Mouse (Mus musculus) forebrain, embryonic 16.5 days (tissue): ENCODE data around the gene Dact2. TPM values are rescaled to one million over a fixed set of nuclear protein-coding genes. Genes with fewer than 3 reads are reported as not detected.

Source experiments
- ATAC-seq: fragments of 200-750 bp; cut with Nextera tagmentation; 2 replicates; pipeline ENCODE4 v1.8.0; 2017; ENCODE audit warnings: mild to moderate bottlenecking, moderate library complexity
- H3K27ac ChIP-seq: fragments of 300-500 bp; sonication (generic); 2 replicates; pipeline ENCODE4 v1.5.1; 2014; ENCODE audit warnings: low read length, control low read depth
- H3K27me3 ChIP-seq: fragments of 300-500 bp; sonication (generic); replicated peaks from 2 replicates; pipeline ENCODE4 v1.6.1; 2014; ENCODE audit warnings: low read length; ENCODE audit not compliant: control insufficient read depth, insufficient read depth
- H3K36me3 ChIP-seq: fragments of 300-500 bp; sonication (generic); 2 replicates; pipeline ENCODE4 v1.6.1; 2014; ENCODE audit not compliant: control insufficient read depth, insufficient read depth
- H3K4me1 ChIP-seq: fragments of 300-500 bp; sonication (generic); replicated peaks from 2 replicates; pipeline ENCODE4 v1.6.1; 2014; ENCODE audit warnings: low read length; ENCODE audit not compliant: control insufficient read depth, insufficient read depth
- H3K4me2 ChIP-seq: fragments of 300-500 bp; sonication (generic); 2 replicates; pipeline ENCODE4 v1.6.1; 2014; ENCODE audit warnings: mild to moderate bottlenecking, low read length, control low read depth
- H3K4me3 ChIP-seq: fragments of 300-500 bp; sonication (generic); replicated peaks from 2 replicates; pipeline ENCODE4 v1.5.1; 2014; ENCODE audit warnings: mild to moderate bottlenecking, low read length, control low read depth
- H3K9ac ChIP-seq: fragments of 300-500 bp; sonication (generic); replicated peaks from 2 replicates; pipeline ENCODE4 v1.6.1; 2014; ENCODE audit warnings: low read depth, low read length, control low read depth
- H3K9me3 ChIP-seq: fragments of 300-500 bp; sonication (generic); 2 replicates; pipeline ENCODE4 v1.6.1; 2016; ENCODE audit warnings: low read length; ENCODE audit not compliant: control insufficient read depth
- WGBS: fragments of 180-500 bp; shearing (Covaris S2); extraction: QIAGEN DNeasy Blood & Tissue Kit; methylation state at CpG from one replicate; pipeline ENCODE4 v1.1.7; 2014; 5-methylcytosine and 5-hydroxymethylcytosine counted together
- polyA plus RNA-seq: library from polyadenylated mRNA; unstranded; fragments of >200 nt; fragmentation: Nextera tagmentation; extraction: Ambion mirVana; gene quantifications from 2 replicates; pipeline ENCODE4 v1.2.1, GENCODE M21; 2015

Dact2 gene
- polyA plus RNA-seq, 1 experiment from 2014 or later: 1.3 TPM

DNA sequence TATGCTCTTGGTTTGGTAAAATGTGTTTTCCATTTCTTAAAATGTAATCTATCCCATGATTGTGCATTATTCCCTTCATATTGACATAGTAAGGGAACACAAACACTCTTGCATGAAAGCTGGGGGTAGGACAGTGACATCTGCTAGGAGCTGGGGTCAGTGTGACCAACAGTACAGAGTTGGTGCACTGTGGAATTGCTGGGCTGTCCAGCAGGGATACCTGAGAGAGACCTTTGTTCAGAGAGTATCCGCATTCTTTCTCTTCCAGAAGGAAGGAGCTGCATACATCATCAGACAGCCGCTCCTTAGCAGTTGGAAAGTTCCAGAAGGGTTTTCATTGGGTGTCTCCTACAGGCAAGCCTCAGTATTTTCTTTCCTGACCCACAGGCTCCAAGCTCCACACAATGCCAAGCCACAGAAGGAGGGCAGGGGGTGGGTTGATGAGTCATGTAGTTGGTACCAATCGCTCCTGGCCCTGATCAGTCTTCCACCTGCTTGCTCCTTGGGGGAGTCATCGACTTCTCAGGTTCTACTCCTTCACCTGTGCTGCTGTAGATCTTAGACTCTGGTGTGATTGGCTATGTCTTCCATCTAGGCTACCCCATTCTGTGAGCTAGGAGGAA, 19.8 kb downstream of the Dact2 start:
- no peaks in the 10 kb centered on the region for H3K9me3 ChIP-seq
- no peak overlapping the region for H3K4me2 ChIP-seq
- H3K4me3 ChIP-seq: no peak overlapping the region
- no peak for ATAC-seq
- no peak overlapping the region for H3K27ac ChIP-seq
- no peaks in the 10 kb centered on the region for H3K27me3 ChIP-seq
- H3K9ac ChIP-seq: no peak overlapping the region
- WGBS: 97% methylated on average over 4 of the region's 4 CpGs
- H3K36me3 ChIP-seq: no peaks in the 10 kb centered on the region
- no peaks in the 10 kb centered on the region for H3K4me1 ChIP-seq

DNA sequence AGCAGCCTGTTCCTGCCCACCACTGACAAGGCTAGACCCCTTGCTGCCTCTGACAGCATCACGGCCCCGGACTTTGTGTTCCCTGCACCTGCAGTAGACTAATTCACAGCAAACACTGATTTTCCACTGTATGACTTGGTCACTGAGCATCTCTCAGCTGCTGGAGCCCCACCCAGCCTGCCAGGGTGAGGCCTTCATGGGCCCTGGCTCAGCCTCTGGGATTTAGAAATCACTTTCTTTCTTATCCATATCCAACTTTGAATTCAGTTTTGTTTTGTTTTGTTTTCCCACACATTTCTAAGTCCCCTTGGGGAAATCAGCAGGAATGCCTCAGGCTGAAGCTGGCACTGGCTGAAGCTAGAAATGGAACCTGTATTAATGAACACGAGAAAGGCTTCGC, 20.4 kb downstream of the Dact2 start:
- Histone ChIP-seq H3K4me3 (no peak overlapping the region), H3K27me3 (no peaks in the 10 kb centered on the region), H3K36me3 (no peaks in the 10 kb centered on the region), H3K9ac (no peak overlapping the region), H3K4me1 (no peaks in the 10 kb centered on the region), H3K27ac (no peak overlapping the region), H3K9me3 (no peaks in the 10 kb centered on the region), H3K4me2 (no peak overlapping the region)
- WGBS: 89% methylated on average over 4 of the region's 4 CpGs
- ATAC-seq: no peak

DNA sequence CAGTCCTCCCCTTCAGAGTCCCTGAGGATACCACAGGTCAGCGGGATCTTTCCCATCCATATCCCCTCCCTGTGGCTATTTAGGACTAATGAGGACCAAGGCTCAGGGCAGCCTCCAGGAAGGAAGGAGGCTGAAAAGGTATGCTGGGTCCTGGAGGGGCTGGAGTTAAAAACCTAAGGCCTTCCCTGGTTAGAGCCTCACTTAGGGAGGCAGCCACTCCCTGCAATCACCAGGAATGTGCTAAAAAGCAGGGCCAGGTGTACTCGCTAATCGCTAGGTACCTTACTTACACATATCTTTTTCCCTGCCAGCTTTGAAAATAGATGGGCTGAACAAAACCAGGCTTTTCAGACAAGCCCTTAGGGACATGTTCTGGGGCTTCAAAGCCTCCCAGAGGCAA, 21.2 kb downstream of the Dact2 start:
- H3K4me2 ChIP-seq: no peak overlapping the region
- no peak overlapping the region for H3K9ac ChIP-seq
- WGBS: 83% methylated on average over 3 of the region's 3 CpGs
- no peaks in the 10 kb centered on the region for H3K4me1 ChIP-seq
- no peaks in the 10 kb centered on the region for H3K9me3 ChIP-seq
- H3K4me3 ChIP-seq: no peak overlapping the region
- H3K36me3 ChIP-seq: no peaks in the 10 kb centered on the region
- no peak overlapping the region for H3K27ac ChIP-seq
- no peak for ATAC-seq
- no peaks in the 10 kb centered on the region for H3K27me3 ChIP-seq

DNA sequence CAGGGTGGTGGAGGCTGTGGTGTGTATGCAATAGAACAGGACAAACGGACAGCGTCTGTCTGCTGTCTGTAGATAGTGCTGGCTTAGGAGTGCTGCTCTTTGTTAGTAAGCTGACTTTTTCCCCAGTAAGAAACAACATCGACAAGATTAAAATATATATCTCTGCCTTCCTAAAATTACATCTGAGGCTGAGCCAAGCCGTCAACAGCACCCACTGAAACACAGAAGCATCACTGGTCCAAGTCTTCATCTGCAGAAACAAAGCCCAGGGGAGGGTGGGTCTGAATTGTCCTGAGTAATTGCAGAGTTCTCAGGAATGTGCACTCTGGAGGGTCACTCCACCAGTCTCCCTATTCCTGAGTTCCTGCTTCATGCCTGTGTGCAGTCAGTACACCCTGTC, 25.2 kb downstream of the Dact2 start:
- no peak for ATAC-seq
- H3K9ac ChIP-seq: no peak overlapping the region
- H3K27ac ChIP-seq: no peak overlapping the region
- H3K27me3 ChIP-seq: no peaks in the 10 kb centered on the region
- H3K9me3 ChIP-seq: no peaks in the 10 kb centered on the region
- no peaks in the 10 kb centered on the region for H3K4me1 ChIP-seq
- H3K36me3 ChIP-seq: no peaks in the 10 kb centered on the region
- no peak overlapping the region for H3K4me2 ChIP-seq
- 75% methylated on average over 4 of the region's 4 CpGs for whole genome bisulfite sequencing
- H3K4me3 ChIP-seq: no peak overlapping the region

DNA sequence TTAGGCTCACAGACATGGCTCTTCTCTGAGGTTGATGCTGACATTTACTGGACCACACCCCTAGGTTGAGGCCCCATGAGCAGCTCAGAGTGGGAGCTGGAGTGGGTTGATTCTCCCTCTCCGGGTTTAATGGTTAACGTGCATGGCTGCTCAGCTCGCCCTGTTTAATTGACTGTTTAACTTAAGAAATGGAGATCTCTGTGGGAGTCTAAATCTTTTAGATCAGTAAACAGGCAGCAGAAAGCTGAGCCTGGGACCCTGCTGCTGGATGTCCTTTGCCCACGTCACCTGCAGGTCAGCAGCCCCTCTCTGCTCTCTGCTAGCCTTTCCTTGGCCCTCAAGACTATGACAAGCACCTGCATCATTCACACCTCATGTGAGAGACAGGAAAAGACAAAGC, 25.6 kb downstream of the Dact2 start:
- WGBS: 21% methylated on average over 4 of the region's 4 CpGs
- no peaks in the 10 kb centered on the region for H3K9me3 ChIP-seq

DNA sequence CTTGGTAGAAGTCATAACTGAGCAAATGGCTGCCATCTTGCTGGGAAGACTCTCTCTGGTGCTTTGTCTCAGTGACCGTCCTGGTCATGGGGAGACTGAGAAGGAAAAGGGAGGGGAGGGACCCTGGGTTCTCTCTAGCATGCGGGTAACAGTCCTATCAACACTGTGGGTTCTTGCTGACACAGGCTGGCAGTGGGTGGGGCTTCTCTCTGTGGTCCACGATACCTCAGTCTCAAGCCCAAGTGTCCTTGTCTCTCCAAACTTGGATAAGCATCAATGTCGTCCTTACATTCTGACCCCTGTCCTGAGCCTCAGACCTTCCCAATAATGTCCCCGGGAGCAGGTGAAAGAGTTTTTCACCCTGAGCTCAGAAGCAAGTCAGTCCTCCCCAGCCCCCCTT, 26.1 kb downstream of the Dact2 start:
- Histone ChIP-seq H3K9me3 (no peaks in the 10 kb centered on the region), H3K27me3 (no peaks in the 10 kb centered on the region), H3K36me3 (no peaks in the 10 kb centered on the region), H3K9ac (no peak overlapping the region), H3K4me3 (no peak overlapping the region), H3K4me2 (no peak overlapping the region), H3K27ac (no peak overlapping the region), H3K4me1 (no peaks in the 10 kb centered on the region)
- ATAC-seq: no peak
- 69% methylated on average over 5 of the region's 5 CpGs for WGBS

More for the DNA sequence above, 25.6 kb downstream of the Dact2 start:
- Histone ChIP-seq H3K4me1 (no peaks in the 10 kb centered on the region), H3K9ac (no peak overlapping the region), H3K36me3 (no peaks in the 10 kb centered on the region), H3K4me3 (no peak overlapping the region), H3K27ac (no peak overlapping the region), H3K27me3 (no peaks in the 10 kb centered on the region), H3K4me2 (no peak overlapping the region)
- ATAC-seq: no peak

DNA sequence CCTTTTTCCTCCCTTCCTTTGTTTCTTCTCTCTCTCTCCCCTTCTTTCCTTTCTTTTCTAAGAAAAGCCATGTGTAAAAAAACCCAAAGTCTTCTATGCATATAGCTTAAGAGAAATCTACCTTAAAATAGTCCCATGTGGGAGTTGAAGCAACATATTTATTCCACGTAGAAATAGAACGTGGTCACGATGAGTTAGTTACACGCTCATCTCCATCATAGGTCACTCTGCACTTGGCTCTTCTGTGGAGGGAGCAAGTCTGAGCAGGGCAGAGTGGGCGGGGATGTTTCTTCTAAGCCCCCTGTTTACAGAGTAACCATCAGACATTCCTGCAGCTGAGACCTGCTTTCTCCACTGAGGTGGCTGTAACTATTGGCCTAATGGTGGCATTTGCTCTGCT, 27.1 kb downstream of the Dact2 start:
- Histone ChIP-seq H3K27me3 (no peaks in the 10 kb centered on the region), H3K27ac (no peak overlapping the region), H3K4me1 (no peaks in the 10 kb centered on the region), H3K4me2 (no peak overlapping the region), H3K36me3 (no peaks in the 10 kb centered on the region), H3K4me3 (no peak overlapping the region), H3K9ac (no peak overlapping the region), H3K9me3 (no peaks in the 10 kb centered on the region)
- no peak for ATAC-seq
- 80% methylated on average over 5 of the region's 5 CpGs for whole genome bisulfite sequencing

DNA sequence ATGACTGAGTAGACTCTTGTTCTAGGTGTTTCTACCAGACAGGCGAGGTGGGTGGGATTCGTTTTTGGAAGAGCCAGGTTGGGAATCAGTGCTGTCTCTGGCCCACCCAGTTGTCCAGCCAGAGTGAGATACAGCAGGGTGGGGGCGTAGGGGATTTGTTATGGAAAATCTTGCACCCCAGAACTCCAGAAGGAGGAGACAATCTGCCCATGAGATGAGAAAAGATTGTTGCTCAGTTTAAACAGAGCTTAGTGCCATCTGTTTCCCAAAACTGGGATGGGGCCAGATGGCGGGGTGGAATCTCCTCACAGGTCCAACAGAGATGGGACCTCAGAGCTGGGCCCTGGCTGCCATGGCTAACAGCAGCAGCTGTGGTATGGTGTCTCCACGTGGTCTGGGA, 28.4 kb downstream of the Dact2 start:
- H3K36me3 ChIP-seq: no peaks in the 10 kb centered on the region
- ATAC-seq: 0 out of 2 replicates have a peak, but pooled peaks have one; percentile 12
- no peak overlapping the region for H3K27ac ChIP-seq
- H3K4me1 ChIP-seq: no peaks in the 10 kb centered on the region
- H3K4me3 ChIP-seq: no peak overlapping the region
- no peaks in the 10 kb centered on the region for H3K9me3 ChIP-seq
- no peaks in the 10 kb centered on the region for H3K27me3 ChIP-seq
- H3K9ac ChIP-seq: no peak overlapping the region
- WGBS: 74% methylated on average over 5 of the region's 5 CpGs
- no peak overlapping the region for H3K4me2 ChIP-seq

DNA sequence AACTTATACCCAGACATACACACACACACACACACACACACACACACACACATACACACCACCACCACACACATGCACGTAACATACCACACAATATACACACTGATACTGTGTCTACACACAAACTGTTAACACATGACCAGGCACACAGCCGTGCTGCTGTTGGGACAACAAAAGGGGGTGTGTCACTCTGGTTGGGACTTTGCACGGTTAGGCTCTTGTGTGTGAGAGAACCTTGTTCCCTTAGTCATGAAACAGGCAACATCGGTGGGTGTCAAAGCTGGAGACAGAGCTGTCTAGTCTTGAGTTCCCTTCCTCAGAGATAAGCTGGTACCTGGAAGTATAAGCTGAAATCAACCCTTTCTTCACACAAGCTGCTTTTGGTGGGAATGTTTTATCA, 29.1 kb downstream of the Dact2 start:
- Histone ChIP-seq H3K27me3 (no peaks in the 10 kb centered on the region), H3K4me2 (no peak overlapping the region), H3K9me3 (no peaks in the 10 kb centered on the region), H3K4me3 (no peak overlapping the region), H3K27ac (no peak overlapping the region), H3K9ac (no peak overlapping the region), H3K36me3 (no peaks in the 10 kb centered on the region), H3K4me1 (no peaks in the 10 kb centered on the region)
- no peak for ATAC-seq
- 77% methylated on average over 4 of the region's 4 CpGs for WGBS

DNA sequence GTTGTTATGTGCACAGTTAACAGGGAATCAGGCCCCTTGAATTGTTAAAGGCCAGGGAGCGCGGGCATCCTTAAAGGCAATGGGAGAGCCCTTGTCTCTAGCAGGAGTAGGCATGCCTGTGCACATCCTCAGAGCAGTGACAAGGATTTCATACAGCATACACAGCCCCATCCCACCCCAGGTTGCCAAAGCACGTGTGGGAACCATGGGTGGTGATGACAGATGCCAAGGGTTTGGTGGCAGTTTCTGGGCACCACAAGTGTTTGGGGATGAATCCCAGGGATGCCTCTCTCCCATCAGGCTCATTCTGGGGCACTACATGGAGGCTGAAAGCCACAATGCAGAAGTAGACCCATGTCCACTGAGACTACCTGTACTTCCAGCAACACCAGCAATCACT, 29.7 kb downstream of the Dact2 start:
- ATAC-seq: no peak
- no peak overlapping the region for H3K4me3 ChIP-seq
- H3K4me1 ChIP-seq: no peaks in the 10 kb centered on the region
- H3K36me3 ChIP-seq: no peaks in the 10 kb centered on the region
- H3K9me3 ChIP-seq: no peaks in the 10 kb centered on the region
- H3K27ac ChIP-seq: no peak overlapping the region
- no peaks in the 10 kb centered on the region for H3K27me3 ChIP-seq
- WGBS: 87% methylated on average over 3 of the region's 3 CpGs
- no peak overlapping the region for H3K9ac ChIP-seq
- no peak overlapping the region for H3K4me2 ChIP-seq
